Mouse (Mus musculus): Measurements from ENCODE around the gene Nlk. TPM values are rescaled to one million over a fixed set of nuclear protein-coding genes. Genes with fewer than 3 reads are reported as not detected.
A peak's percentile ranks its signal among the peaks of the same experiment; 100 is the strongest.

Gene Nlk
- polyA plus RNA-seq, 1 experiment from 2014 or later: 25.8 TPM

DNA sequence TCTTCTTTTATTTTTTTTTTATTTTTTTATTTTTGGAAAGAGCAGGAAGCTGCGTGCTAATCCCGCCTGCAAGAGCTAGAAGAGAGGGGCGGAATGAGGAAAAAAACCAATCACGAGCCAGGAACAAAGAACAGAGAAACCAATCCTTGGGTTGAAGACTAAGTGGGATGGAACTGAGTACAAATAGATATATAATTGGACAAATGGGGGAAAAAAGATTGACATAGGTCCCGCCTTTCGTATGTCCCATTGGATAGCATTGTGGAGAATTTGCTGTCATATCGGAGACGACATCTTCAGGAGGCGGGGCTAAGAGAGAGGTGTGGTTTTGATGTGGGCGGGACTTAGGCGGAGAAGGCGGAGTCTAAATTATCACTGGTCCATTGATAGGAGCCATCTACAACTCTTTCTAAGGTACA lies 589 bp upstream of the Nlk start:
- no peaks in the 10 kb centered on the region for H3K36me3 ChIP-seq (ENCODE audit: control insufficient read depth, insufficient read depth, low read length)
- H3K9ac ChIP-seq (ENCODE audit: low read length): no peak overlapping the region; the same call in 1 of the 2 replicates
- peak; percentile 90 for ATAC-seq (ENCODE audit: low FRiP score)
- H3K27me3 ChIP-seq (ENCODE audit: control insufficient read depth, insufficient read depth, low read length): no peaks in the 10 kb centered on the region
- peak; percentile 98 for DNase-seq (ENCODE audit: low spot score, missing footprints)
- H3K4me2 ChIP-seq: peak overlapping the region; percentile 39; the same call in 1 of the 2 replicates
- H3K27ac ChIP-seq (ENCODE audit: low read depth, low read length): peak overlapping the region; percentile 45; the same call in 1 of the 2 replicates
- H3K4me1 ChIP-seq (ENCODE audit: control insufficient read depth, insufficient read depth, low read length): peaks cover 22% of the 10 kb centered on the region
- peak overlapping the region; percentile 85 for H3K4me3 ChIP-seq (ENCODE audit: low read depth, low read length)
- H3K9me3 ChIP-seq (ENCODE audit: control insufficient read depth, low read length): no peaks in the 10 kb centered on the region
- WGBS: 0% methylated on average over 12 of the region's 12 CpGs

DNA sequence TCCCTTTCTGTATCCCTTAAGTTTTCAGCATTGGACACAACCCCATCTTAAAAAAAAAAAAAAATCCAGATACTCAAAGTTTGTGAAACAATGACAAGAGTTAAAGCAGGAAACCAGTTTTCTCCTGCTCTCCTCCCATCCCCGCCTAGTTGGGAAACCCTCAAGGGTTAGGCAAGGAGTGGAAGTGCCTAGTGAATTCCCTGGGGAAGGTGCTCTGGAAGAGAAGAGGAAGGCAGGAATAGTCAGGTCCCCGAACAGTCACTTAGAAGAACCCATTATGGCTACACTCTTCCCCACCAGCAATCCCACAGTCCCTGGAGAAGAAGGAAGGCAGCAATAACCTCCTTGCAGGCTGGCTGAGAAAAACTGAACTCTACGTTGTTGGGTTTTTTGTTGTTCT lies 2.9 kb downstream of the Nlk start:
- Histone ChIP-seq H3K9ac (ENCODE audit: low read length) (no peak overlapping the region), H3K9me3 (ENCODE audit: control insufficient read depth, low read length) (no peaks in the 10 kb centered on the region), H3K4me1 (ENCODE audit: control insufficient read depth, insufficient read depth, low read length) (peaks cover 27% of the 10 kb centered on the region), H3K27me3 (ENCODE audit: control insufficient read depth, insufficient read depth, low read length) (no peaks in the 10 kb centered on the region), H3K4me2 (peak overlapping the region; percentile 37), H3K27ac (ENCODE audit: low read depth, low read length) (no peak overlapping the region), H3K4me3 (ENCODE audit: low read depth, low read length) (no peak overlapping the region), H3K36me3 (ENCODE audit: control insufficient read depth, insufficient read depth, low read length) (no peaks in the 10 kb centered on the region)
- ATAC-seq (ENCODE audit: low FRiP score) (no peak), DNase-seq (ENCODE audit: low spot score, missing footprints) (no peak)
- 69% methylated on average over 3 of the region's 3 CpGs for WGBS

DNA sequence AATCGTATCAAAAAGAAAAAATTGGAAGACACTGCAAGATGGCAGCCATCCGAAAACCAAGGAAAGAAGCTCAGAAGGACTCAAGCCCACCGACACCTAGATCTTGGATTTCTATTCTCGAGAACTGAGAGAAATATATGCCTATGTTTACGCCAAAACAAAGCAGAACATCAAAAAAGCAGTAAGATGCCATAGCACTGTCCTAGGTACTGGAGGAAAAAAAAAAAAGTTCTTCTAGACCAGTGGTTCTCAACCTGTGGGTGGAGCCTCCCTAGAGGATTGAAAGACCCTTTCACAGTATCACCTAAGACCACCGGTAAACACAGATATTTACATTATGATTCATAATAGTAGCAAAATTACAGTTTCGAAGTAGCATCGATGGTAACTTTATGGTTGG lies 3.9 kb downstream of the Nlk start:
- WGBS: 93% methylated on average over 8 of the region's 8 CpGs
- Histone ChIP-seq H3K27me3 (ENCODE audit: control insufficient read depth, insufficient read depth, low read length) (no peaks in the 10 kb centered on the region), H3K9ac (ENCODE audit: low read length) (no peak overlapping the region), H3K9me3 (ENCODE audit: control insufficient read depth, low read length) (no peaks in the 10 kb centered on the region), H3K4me3 (ENCODE audit: low read depth, low read length) (no peak overlapping the region), H3K36me3 (ENCODE audit: control insufficient read depth, insufficient read depth, low read length) (no peaks in the 10 kb centered on the region), H3K27ac (ENCODE audit: low read depth, low read length) (no peak overlapping the region), H3K4me2 (no peak overlapping the region), H3K4me1 (ENCODE audit: control insufficient read depth, insufficient read depth, low read length) (peaks cover 27% of the 10 kb centered on the region)
- DNase-seq (ENCODE audit: low spot score, missing footprints) (no peak), ATAC-seq (ENCODE audit: low FRiP score) (no peak)

DNA sequence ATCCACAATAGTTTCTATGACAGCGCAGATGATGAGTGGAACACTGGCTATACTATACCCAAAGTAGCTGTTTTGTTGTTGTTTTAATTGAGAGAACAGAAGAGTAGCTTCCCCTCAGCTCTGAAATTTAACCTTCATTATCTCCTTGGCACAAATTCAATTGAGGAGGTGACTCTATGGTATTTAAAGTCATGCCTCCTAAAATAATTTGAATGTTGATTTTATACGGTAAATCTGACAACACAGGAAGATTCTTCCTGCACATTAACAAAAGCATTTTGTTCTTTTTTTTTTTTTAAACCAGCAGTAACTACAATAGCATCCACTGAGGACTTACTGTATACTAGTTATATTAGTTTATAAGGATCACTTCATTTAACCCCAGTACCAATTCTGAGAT lies 6.0 kb downstream of the Nlk start:
- Histone ChIP-seq H3K9me3 (ENCODE audit: control insufficient read depth, low read length) (no peaks in the 10 kb centered on the region), H3K4me1 (ENCODE audit: control insufficient read depth, insufficient read depth, low read length) (peaks cover 25% of the 10 kb centered on the region), H3K4me3 (ENCODE audit: low read depth, low read length) (no peak overlapping the region), H3K27me3 (ENCODE audit: control insufficient read depth, insufficient read depth, low read length) (no peaks in the 10 kb centered on the region), H3K27ac (ENCODE audit: low read depth, low read length) (no peak overlapping the region), H3K9ac (ENCODE audit: low read length) (no peak overlapping the region), H3K4me2 (no peak overlapping the region), H3K36me3 (ENCODE audit: control insufficient read depth, insufficient read depth, low read length) (no peaks in the 10 kb centered on the region)
- 93% methylated on average over 2 of the region's 2 CpGs for WGBS
- ATAC-seq (ENCODE audit: low FRiP score) (no peak), DNase-seq (ENCODE audit: low spot score, missing footprints) (no peak)

DNA sequence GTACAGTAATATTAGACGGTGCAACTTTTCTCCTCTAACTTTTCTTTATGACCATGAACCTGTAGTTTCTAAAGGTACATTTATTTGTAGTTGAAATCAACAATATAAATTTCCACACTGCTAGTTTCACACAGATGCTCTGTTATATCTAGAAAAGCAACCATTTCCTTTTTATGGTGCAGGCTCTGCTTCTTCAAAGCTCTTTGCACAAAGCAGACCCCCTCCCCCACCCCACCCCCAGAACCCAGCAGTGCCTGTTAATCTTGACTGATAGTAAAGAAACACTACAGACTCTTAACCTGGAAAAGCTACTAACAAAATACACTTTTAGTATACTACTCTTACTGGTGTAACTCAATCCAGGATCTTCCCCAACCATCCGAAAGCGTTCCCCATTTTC lies 6.6 kb downstream of the Nlk start:
- no peak overlapping the region for H3K27ac ChIP-seq (ENCODE audit: low read depth, low read length)
- WGBS: 85% methylated on average over 3 of the region's 3 CpGs
- DNase-seq (ENCODE audit: low spot score, missing footprints): no peak
- no peak overlapping the region for H3K4me3 ChIP-seq (ENCODE audit: low read depth, low read length)
- H3K4me2 ChIP-seq: no peak overlapping the region
- no peak overlapping the region for H3K9ac ChIP-seq (ENCODE audit: low read length)
- H3K27me3 ChIP-seq (ENCODE audit: control insufficient read depth, insufficient read depth, low read length): no peaks in the 10 kb centered on the region
- no peak for ATAC-seq (ENCODE audit: low FRiP score)
- no peaks in the 10 kb centered on the region for H3K9me3 ChIP-seq (ENCODE audit: control insufficient read depth, low read length)
- H3K4me1 ChIP-seq (ENCODE audit: control insufficient read depth, insufficient read depth, low read length): peaks cover 18% of the 10 kb centered on the region
- H3K36me3 ChIP-seq (ENCODE audit: control insufficient read depth, insufficient read depth, low read length): no peaks in the 10 kb centered on the region

DNA sequence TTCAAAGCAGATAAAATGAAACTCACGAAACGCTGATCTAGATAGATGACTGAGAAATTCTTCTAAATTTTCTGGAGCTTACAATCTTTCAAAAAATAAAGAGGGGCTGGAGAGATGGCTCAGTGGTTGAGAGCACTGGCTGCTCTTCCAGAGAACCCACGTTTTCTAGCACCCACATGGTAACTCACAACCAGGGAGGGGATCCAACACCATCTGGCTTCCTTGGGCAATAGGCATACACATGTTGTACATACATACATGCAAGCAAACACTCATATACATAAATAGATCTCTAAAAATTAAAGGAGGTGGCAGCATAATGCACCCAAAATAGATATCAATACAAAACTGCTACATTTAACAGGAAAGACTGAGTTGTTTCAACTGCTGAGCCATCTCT lies 16.1 kb downstream of the Nlk start:
- H3K9me3 ChIP-seq (ENCODE audit: control insufficient read depth, low read length): no peaks in the 10 kb centered on the region
- no peak overlapping the region for H3K27ac ChIP-seq (ENCODE audit: low read depth, low read length)
- H3K4me1 ChIP-seq (ENCODE audit: control insufficient read depth, insufficient read depth, low read length): no peaks in the 10 kb centered on the region
- no peak overlapping the region for H3K9ac ChIP-seq (ENCODE audit: low read length)
- H3K4me2 ChIP-seq: no peak overlapping the region
- 0 out of 2 replicates have a peak, but pooled peaks cover 2% of the 10 kb centered on the region for H3K36me3 ChIP-seq (ENCODE audit: control insufficient read depth, insufficient read depth, low read length)
- H3K4me3 ChIP-seq (ENCODE audit: low read depth, low read length): no peak overlapping the region
- DNase-seq (ENCODE audit: low spot score, missing footprints) (no peak), ATAC-seq (ENCODE audit: low FRiP score) (no peak)
- whole genome bisulfite sequencing: 91% methylated on average over 3 of the region's 3 CpGs
- no peaks in the 10 kb centered on the region for H3K27me3 ChIP-seq (ENCODE audit: control insufficient read depth, insufficient read depth, low read length)

DNA sequence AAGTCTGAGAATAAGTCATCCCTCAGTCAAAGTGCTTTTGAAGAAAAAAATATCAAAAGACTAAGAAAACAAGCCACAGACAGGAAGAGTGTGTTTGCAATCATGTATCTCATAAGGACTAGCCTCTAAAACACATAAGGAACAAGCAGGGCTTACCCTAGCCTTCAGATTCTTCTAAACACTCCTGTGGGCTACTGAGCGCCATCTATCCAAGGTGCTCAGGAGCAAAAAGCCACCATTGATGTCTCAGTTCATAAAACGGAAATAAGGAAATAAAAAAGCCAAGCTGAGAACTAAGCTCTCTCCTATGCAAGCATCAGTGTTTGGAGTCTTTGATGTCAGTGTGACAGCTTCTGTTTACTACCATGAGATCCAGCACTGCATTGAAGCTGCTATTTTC lies 18.4 kb downstream of the Nlk start:
- H3K4me2 ChIP-seq: no peak overlapping the region

DNA sequence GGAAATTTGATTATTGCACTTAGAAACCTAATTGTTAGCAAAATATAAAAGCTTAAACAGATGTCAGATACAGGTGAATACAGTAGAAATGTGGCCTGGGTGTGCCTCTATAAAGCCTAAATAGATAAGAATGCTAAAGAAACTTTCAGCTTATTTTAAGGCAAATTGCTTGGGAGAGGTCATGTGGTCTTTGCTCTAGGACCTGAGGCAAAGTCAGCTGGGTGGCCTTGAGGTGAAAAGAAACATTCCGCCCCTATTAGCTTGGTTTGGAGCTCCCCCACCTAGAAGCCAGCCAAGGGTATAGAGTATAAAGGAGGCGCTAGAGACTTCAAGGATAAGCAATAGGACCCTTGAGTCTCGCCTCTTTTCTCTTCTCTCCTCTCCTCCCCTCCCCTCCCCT lies 28.5 kb downstream of the Nlk start:
- DNase-seq (ENCODE audit: low spot score, missing footprints): no peak
- H3K36me3 ChIP-seq (ENCODE audit: control insufficient read depth, insufficient read depth, low read length): no peaks in the 10 kb centered on the region
- no peak overlapping the region for H3K27ac ChIP-seq (ENCODE audit: low read depth, low read length)
- WGBS: 26% methylated on average over 3 of the region's 3 CpGs
- no peak overlapping the region for H3K4me3 ChIP-seq (ENCODE audit: low read depth, low read length)
- H3K27me3 ChIP-seq (ENCODE audit: control insufficient read depth, insufficient read depth, low read length): no peaks in the 10 kb centered on the region
- no peak overlapping the region for H3K9ac ChIP-seq (ENCODE audit: low read length)
- no peaks in the 10 kb centered on the region; the same call in 1 of the 2 replicates for H3K4me1 ChIP-seq (ENCODE audit: control insufficient read depth, insufficient read depth, low read length)
- no peak for ATAC-seq (ENCODE audit: low FRiP score)
- H3K4me2 ChIP-seq: no peak overlapping the region
- no peaks in the 10 kb centered on the region for H3K9me3 ChIP-seq (ENCODE audit: control insufficient read depth, low read length)

More for the DNA sequence above, 18.4 kb downstream of the Nlk start:
- Histone ChIP-seq H3K4me1 (ENCODE audit: control insufficient read depth, insufficient read depth, low read length) (no peaks in the 10 kb centered on the region), H3K27me3 (ENCODE audit: control insufficient read depth, insufficient read depth, low read length) (no peaks in the 10 kb centered on the region), H3K27ac (ENCODE audit: low read depth, low read length) (no peak overlapping the region), H3K9ac (ENCODE audit: low read length) (no peak overlapping the region), H3K4me3 (ENCODE audit: low read depth, low read length) (no peak overlapping the region), H3K9me3 (ENCODE audit: control insufficient read depth, low read length) (no peaks in the 10 kb centered on the region), H3K36me3 (ENCODE audit: control insufficient read depth, insufficient read depth, low read length) (0 out of 2 replicates have a peak, but pooled peaks cover 2% of the 10 kb centered on the region)
- DNase-seq (ENCODE audit: low spot score, missing footprints): no peak
- ATAC-seq (ENCODE audit: low FRiP score): no peak
- 75% methylated on average over 2 of the region's 2 CpGs for WGBS

DNA sequence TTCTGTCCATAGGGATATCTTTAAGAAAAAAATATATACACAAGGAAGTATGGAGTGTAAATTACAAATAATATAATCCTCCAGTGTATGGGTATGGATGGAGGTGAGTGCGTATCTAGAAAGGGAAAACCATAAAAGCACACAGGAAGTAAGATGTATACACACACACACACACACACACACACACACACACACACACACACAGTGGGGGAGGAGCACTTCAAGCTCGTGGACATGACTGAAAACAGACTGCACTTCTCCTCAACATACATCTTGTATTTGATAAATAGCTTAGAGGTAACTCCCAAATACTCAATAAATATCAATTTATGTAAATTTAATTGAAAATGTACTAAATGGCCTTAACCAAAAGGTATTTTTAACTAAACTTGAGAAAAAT lies 32.3 kb downstream of the Nlk start:
- no peaks in the 10 kb centered on the region for H3K9me3 ChIP-seq (ENCODE audit: control insufficient read depth, low read length)
- H3K4me3 ChIP-seq (ENCODE audit: low read depth, low read length): no peak overlapping the region
- no peak overlapping the region for H3K4me2 ChIP-seq
- no peak overlapping the region for H3K27ac ChIP-seq (ENCODE audit: low read depth, low read length)
- ATAC-seq (ENCODE audit: low FRiP score) (no peak), DNase-seq (ENCODE audit: low spot score, missing footprints) (no peak)
- H3K9ac ChIP-seq (ENCODE audit: low read length): no peak overlapping the region
- no peaks in the 10 kb centered on the region for H3K27me3 ChIP-seq (ENCODE audit: control insufficient read depth, insufficient read depth, low read length)
- H3K36me3 ChIP-seq (ENCODE audit: control insufficient read depth, insufficient read depth, low read length): no peaks in the 10 kb centered on the region
- no peaks in the 10 kb centered on the region; the same call in 1 of the 2 replicates for H3K4me1 ChIP-seq (ENCODE audit: control insufficient read depth, insufficient read depth, low read length)
- 88% methylated on average over 2 of the region's 2 CpGs for WGBS

DNA sequence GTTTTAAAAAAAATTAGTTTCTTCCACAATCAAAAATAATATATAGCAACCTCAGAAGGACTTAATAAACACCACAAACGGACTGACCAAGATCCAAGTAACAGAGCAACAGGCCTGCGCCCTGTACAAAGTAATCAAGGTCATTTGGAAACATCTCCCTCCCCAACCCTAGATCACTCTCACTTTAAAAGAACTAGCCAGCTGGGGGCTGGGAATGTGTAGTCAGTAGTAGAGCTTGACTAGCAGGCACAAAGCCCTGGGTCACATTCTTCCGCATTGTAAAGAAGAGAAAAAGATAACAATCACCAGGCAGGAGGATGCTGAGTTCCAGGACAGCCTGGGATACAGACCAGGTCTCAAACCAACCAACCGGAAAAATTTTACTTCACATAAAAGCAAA lies 33.3 kb downstream of the Nlk start:
- H3K27ac ChIP-seq (ENCODE audit: low read depth, low read length): no peak overlapping the region
- H3K9me3 ChIP-seq (ENCODE audit: control insufficient read depth, low read length): no peaks in the 10 kb centered on the region
- H3K4me2 ChIP-seq: no peak overlapping the region
- H3K4me1 ChIP-seq (ENCODE audit: control insufficient read depth, insufficient read depth, low read length): no peaks in the 10 kb centered on the region
- H3K9ac ChIP-seq (ENCODE audit: low read length): no peak overlapping the region
- H3K4me3 ChIP-seq (ENCODE audit: low read depth, low read length): no peak overlapping the region
- H3K36me3 ChIP-seq (ENCODE audit: control insufficient read depth, insufficient read depth, low read length): no peaks in the 10 kb centered on the region
- H3K27me3 ChIP-seq (ENCODE audit: control insufficient read depth, insufficient read depth, low read length): no peaks in the 10 kb centered on the region
- WGBS: 72% methylated on average over 4 of the region's 4 CpGs
- DNase-seq (ENCODE audit: low spot score, missing footprints): no peak
- ATAC-seq (ENCODE audit: low FRiP score): no peak
